Mouse (Mus musculus): ENCODE measurements around the gene Prkaa2. TPM values are rescaled to one million over a fixed set of nuclear protein-coding genes. Genes with fewer than 3 reads are reported as not detected.
A peak's percentile ranks its signal among the peaks of the same experiment; 100 is the strongest.
"Not testable (repeated sequence)": the region's sequence is repeated elsewhere in the genome, so short reads cannot be mapped to it uniquely, and the experiment has no call there.

Gene Prkaa2
- total RNA-seq, 2 experiments from 2014 or later, result 7.6 to 8.3 TPM

DNA sequence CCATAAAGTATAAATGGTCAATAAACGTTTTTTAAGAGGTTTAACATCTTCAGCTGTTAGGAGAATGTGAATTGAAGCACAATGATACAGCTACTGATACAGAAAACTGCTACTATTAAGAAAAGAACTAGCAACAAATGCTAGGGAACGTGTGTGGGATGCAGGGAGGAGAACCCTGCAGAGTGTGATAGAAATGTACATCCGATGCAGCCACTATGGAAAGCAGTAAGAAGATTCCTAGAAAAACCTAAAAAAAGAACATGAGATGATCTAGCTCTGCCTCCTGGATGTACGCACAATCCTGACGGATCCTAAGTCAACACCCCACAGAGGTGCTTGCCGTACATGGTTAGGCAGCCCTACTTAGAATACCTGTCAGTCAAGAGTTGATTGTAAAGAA lies 82.4 kb downstream of the Prkaa2 start:
- DNase-seq (ENCODE audit: low spot score in 2 of 2), result no peak

DNA sequence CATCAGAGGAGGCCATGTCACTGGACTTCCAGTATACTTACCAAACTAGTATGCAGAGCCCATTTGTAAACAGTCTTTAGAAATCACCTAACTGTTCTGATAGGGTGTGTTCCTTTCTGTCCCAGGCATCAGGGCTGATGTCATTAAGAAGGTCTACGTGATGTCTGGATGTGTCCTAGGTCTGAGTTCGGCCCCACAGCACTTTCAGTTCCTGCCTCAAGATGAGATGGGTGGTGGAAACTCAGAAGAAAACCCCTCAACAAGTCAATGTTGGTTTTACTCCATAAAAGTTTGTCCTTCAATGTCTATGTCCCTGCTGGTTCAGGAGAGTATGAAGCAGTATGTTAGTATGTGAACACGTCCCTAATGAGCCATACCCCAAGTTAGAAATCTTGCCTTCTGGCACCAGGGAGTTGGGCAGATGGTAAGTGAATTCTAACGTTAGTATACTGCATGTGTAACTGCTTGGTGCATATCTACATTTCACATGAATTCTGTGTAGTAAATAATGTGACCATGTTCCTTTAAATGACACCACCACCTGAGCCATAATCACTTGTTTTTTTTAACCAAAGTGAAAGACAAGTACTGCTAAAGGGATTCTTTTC lies 93.6 kb downstream of the Prkaa2 start:
- no peak for DNase-seq (ENCODE audit: low spot score in 2 of 2)

DNA sequence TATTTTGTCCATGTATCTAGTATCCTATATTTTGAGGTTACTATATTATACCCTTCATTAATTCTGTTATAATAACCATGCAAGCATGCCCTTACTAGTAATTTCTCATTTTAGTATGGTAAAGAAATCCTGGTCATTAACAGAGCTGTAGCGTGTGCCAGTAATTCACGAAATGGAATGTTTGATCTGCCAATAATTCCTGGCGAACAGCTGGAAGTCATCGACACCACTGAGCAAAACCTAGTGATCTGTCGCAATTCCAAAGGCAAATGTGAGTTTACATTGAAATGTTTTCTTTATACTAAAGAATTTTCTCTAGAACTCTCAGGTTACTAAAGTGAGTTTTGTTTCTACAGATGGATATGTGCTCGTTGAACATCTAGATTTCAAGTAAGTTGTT lies 94.2 kb downstream of the Prkaa2 start:
- no peak for DNase-seq (ENCODE audit: low spot score in 2 of 2)

DNA sequence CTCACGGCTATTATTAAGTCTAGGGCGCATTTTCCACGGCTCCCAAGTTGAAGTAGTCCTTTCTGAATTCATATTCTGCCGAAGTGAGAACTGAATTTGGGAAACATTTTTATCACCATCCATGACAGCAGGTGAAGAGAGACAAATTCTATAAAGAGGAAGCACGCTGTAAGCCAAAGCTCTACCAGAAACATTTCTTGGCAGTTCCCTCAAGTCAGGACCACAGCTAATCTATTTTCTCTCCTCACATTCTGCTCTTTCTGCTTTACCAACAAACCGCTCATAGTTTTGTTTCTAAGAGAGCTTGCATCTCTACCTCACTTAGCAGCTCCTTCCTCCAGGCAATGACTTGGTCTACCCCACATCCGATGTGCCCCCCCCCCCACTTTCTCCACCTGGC lies 96.0 kb downstream of the Prkaa2 start:
- DNase-seq (ENCODE audit: low spot score in 2 of 2), result no peak

DNA sequence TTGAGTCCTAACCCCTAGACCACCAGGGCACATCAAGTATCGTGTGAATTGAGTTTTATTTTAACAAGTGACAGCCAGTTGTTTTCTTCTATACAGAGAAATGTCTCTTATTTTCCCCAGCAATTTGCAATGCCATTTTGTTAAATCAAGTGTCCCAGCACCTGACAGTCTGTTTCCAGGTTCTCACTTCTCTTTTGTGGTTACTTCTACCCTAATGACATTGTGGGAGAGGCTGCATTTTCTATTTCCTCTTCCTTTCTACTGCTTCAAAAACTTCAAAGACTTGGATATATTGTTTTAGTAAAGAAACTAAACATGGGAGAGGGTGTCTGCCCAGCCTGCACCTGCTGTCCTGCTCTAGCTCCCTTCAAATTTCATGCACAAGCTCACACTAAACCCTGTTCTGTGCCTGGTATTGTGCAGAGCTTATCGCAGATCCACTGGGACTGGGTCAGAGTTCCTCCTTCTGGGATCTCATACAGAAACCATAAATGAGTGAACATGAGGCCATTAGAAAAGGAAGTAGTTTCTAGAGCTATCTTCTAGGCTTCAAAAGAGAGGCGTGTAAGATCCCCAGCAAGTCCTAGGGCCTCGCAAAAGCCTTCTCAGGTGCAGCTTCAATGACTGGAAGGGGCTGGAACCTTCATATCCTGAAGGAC lies 102.2 kb downstream of the Prkaa2 start:
- no peak for DNase-seq (ENCODE audit: low spot score in 2 of 2)

DNA sequence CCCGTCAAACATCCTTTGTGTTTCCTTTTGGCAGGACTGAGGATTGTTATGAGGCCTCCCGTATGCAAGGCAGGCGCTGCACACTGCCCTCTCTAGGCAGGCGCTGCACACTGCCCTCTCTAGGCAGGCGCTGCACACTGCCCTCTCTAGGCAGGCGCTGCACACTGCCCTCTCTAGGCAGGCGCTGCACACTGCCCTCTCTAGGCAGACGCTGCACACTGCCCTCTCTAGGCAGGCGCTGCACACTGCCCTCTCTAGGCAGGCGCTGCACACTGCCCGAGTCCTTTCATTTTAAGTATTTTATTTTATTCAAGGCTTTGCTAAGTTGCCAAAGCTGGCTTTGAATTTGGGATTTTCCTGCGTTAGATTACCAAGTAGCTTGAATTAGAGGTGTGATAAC lies 105.0 kb downstream of the Prkaa2 start:
- DNase-seq (ENCODE audit: low spot score in 2 of 2), result not testable (repeated sequence)

DNA sequence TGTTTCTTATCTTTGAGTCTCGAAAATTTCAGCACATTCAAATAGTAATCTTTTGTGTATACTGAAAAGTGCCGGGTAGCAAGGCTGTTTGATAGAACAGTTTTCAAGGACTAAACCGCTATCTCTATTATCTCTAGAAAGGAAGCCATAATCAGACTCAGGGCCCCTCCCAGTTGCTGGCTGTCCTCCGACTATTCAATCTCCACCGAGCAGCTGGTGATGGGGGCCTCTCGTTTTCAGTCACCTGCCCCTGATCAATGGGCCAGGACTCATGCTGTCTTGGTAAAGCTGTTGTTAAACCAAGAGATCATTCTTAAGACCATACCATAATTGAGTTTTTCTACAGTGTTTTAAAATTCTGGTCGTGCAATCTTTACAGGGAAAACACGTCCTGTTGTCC lies 105.6 kb downstream of the Prkaa2 start:
- DNase-seq (ENCODE audit: low spot score in 2 of 2), result no peak

DNA sequence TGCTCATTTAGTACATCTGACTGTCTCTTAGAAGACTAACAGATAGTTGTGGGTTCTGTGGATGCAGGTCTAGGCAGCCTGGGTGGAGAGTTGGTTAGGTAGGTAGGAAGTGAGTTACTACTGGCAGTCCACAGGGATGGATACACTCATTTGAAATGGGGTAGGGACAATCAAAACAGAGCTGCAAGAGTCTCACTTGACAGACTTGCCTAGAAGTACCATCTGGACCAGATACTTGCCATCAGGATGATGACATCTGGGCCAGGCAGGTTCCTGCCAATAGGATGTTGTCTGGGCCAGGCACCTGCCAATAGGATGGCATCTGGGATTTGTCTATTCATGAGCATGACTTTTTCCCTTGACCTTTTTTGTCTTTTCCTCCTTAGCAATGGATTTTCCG lies 108.0 kb downstream of the Prkaa2 start:
- no peak for DNase-seq (ENCODE audit: low spot score in 2 of 2)

DNA sequence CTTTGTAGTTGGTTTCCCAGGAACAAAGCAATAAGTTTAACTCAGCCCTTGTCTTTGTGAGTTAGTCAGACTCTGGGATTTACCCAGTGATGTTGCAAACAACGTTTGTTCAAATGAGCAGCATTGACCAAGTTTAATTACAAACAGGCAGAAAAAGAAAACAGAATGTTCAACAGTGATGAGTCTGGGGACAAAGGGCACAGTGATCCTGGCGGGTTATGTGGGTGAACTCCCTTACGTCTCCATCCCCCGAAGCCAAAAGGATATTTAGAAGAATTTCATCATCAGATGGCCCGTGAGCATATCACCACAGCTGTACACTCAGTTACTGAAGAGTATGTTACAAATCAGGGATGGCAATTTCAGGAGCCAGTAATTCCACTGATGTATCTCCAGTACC lies 110.0 kb downstream of the Prkaa2 start:
- DNase-seq (ENCODE audit: low spot score in 2 of 2), result no peak

DNA sequence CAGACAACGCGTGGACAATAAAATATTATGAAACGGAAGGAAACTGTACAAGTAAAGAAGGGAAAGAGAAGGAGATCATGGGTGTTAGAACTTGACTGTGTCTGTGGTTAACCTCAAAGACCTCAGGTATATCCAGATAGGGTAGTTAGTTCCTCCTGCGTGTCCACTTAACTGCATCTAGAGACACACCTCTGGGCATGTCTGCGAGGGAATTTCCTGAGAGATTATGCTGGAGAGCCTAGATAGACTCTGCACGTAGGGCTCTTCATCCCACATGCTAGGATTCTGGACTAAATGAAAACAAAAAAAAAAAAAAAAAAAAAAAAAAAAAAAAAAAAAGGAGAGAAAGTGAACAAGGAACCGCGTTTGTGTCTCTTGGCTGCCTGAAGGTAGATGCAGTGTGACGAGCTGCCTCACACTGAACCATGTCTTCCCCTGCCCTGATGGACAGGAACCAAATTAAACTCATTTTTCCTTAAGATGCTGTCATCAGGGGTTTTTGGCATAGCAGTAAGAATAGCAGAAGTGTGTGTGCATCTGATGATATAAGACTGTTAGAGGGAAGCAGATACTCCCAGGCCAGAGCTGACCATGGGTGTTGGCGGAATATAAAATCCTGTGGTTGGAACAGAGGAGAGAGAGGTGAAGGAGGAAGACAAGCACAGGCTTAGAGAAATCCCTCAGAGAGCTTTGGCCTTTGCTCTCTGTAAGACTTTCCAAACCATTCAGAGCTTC lies 116.4 kb downstream of the Prkaa2 start:
- DNase-seq (ENCODE audit: low spot score in 2 of 2), result no peak

DNA sequence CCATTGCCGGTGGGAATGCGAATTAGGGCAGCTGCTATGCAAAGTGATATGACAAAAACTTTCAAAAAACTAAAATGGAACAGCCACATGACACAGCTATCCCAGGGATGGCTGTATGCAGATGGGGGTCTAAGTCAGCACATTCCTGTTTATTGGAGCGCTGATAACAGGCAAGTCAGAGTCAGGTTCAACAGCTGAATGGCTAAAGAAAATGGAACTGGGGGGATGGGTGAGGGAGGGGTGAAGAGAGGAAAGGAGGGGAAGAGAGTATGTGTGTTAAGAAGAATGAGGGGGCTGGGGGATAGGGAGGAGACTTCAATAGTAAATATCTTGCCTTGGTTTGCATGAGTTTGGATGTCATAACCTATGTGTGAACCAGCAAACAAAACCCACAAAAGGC lies 117.4 kb downstream of the Prkaa2 start:
- no peak for DNase-seq (ENCODE audit: low spot score in 2 of 2)

DNA sequence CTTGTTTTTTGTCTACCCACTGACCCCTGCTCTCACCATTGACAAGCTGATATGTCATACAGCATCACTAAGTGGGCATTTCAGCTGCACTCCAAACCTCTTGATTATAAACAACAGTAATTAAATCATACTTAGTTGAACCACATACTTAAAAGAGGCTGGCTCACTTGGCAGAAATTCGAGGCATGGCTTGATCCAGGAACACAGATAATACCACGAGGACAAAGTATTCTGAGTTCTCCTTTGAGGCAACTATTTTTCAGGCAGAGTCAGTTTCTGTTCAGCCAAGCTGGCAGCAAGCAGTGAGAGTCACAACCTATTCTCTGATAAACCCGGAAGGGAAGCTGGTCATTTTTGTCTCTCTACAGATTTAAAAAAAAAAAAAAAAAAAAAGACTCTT lies 119.0 kb downstream of the Prkaa2 start:
- DNase-seq (ENCODE audit: low spot score in 2 of 2), result no peak

DNA sequence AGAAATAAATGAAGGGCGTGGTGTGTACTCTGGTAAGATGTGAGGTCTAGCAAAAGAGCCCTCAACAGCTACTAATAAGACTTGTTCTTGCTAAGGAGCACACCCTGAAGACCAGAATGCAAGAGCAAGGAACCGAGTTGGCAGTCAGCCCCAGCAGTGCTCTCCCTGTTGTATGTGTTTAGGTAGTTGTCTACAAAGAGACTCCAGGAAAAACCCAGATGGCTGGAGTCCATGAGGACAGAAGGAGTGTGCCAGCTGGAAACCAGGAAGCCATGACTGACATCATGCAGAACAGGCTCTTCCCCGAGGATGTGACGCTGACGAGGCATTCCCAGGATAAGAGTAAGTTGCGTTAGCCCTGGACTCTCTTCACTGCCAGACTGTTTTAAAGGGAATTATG lies 119.7 kb downstream of the Prkaa2 start:
- DNase-seq (ENCODE audit: low spot score in 2 of 2), result no peak

DNA sequence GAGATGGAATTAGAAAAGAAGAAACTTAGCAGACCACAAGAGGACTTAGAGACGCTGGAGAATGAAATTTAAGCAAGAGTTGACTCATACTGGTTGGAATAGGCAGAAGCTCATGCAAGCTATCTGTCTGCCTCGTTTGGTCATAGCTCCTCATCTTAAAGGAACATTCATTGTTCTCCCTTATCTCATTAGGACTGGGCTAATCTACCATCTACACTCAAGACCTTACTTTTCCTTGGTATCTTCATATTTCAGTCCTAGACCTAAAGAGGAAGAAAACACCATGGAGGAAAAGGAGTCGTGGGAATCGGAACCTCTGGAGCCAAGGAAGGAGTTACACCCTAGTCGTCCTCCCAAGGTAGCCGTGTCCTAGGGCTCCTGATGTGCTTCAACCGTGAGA lies 121.0 kb downstream of the Prkaa2 start:
- no peak for DNase-seq (ENCODE audit: low spot score in 2 of 2)

DNA sequence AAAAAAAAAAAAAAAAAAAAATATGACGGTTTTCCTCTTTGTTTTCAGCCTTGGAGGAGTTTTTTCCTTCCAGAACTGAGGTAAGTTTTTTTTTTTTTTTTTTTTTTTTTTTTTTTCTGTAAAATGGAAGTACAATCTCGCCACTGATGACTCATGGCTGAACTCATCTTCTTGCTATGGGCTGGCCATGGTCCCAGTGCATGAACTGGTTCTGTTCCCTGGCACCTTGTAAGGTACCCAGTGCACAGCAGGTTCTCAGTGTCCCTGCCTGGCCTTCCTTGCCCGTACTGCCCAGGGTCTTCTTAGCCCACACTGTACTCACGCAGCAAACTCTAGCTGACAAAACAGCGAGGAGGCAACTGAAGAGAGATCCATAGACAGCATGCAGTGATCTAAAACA lies 121.6 kb downstream of the Prkaa2 start:
- DNase-seq (ENCODE audit: low spot score in 2 of 2), result peak; percentile 8 to 29

DNA sequence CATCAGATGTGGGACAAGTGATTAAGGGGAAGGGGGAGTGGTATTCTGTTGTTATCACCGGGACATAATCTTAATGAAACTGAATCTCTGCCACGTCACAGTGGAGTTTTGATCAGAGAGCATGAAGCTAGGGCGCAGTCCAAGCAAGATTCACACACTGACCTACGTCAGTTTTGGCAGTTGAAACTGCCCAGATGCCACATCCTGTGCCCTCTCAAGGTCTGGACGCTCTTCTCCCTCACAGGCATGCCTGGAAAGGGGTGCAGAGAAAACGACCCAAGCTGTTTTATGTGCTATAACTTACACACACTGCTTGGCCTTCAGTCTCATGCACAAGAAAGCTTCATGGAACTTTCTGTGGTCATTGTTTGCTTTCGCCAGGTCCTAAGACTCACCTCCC lies 122.1 kb downstream of the Prkaa2 start:
- no peak for DNase-seq (ENCODE audit: low spot score in 2 of 2)

DNA sequence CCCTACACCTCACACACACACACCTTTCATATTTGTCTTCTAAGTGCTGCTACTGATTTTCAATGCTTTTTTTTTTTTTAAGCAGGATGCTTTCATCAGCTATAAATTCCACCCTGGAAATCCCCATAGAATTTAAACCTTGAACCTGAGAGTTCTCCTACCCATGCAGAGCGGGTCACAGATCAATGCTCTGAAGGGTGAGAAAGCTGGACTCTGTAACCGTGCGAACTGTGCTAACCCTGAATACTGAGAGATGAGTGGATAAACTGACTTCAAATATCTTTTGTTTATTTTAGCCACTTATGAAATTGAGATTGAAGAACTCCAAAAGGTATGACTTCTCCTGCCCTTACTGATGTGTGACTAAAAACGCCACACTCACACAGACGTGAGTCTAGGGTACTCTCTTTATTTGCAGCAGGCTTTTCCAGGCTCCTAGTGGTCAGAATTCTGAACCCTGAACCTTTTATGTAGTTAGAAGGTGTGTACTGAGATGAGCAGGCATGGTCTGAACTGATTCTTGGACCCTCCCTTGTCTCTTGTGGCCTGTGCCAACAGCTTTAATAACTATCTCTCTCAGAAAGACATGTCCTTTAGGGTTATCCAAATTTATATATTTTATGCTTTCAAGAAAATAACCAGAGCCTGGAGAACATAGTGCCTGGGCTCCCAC lies 123.6 kb downstream of the Prkaa2 start:
- DNase-seq (ENCODE audit: low spot score in 2 of 2), result no peak

Other genes starting within 250 kb of the Prkaa2 start
- under 1 TPM in 1 of 2 experiments, not detected in 1; 0.13 TPM for gene C8a, start 233.5 kb downstream of the Prkaa2 start, total RNA-seq (2021)
- under 1 TPM; 0.26 to 0.73 TPM for gene Fyb2, start 196.4 kb downstream of the Prkaa2 start, total RNA-seq (2021)
- 100 to 1,000 TPM; 234 to 351 TPM for gene Plpp3, start 47.5 kb upstream of the Prkaa2 start, total RNA-seq (2021)

Data from adrenal gland, adult 18-20 months (tissue).